Comparison of ENCODE assay signal across 17 mouse cellular contexts in genomic region chr12:51032193-51032592, GRCm38 (mm10).
DNase-seq lines count a peak whose midpoint lies in the region; ATAC-seq lines count a peak whose summit lies in the region.
"Had no signal": no experiment of that assay in that cellular context is flagged by ENCODE, and none has a peak within 500 bp of the region (broad histone marks: within the 10 kb centered on the region; RNA-seq: fewer than 3 reads in every experiment).

No protein-coding gene starts in this region.

- no peak overlapping the region for H3K4me3 ChIP-seq in forebrain, embryonic 16.5 days (replicated peaks; ENCODE audit: low read length)
- no peak overlapping the region for H3K4me3 ChIP-seq in forebrain, embryonic 11.5 days (ENCODE audit: low read depth, low read length)
- no peak overlapping the region for H3K4me3 ChIP-seq in neural tube, embryonic 13.5 days
- no peak overlapping the region for H3K4me3 ChIP-seq in neural tube, embryonic 15.5 days (replicated peaks)
- H3K4me3 ChIP-seq: embryonic facial prominence, embryonic 10.5 days; embryonic facial prominence, embryonic 12.5 days; forebrain, embryonic 12.5 days had no signal

- H3K4me2 ChIP-seq in forebrain, embryonic 16.5 days (ENCODE audit: low read length), result no peak overlapping the region
- H3K4me2 ChIP-seq in forebrain, embryonic 11.5 days (ENCODE audit: low read depth, low read length, severe bottlenecking), result no peak overlapping the region
- no peak overlapping the region for H3K4me2 ChIP-seq in neural tube, embryonic 13.5 days
- H3K4me2 ChIP-seq in neural tube, embryonic 15.5 days, result no peak overlapping the region
- H3K4me2 ChIP-seq: embryonic facial prominence, embryonic 12.5 days; forebrain, embryonic 12.5 days had no signal

- intact Hi-C loops in heart, postnatal 10 days (cut with DNase I), result no loop called here

- no peaks in the 10 kb centered on the region for H3K27me3 ChIP-seq in forebrain, embryonic 16.5 days (replicated peaks; ENCODE audit: control insufficient read depth, insufficient read depth, low read length)
- no peaks in the 10 kb centered on the region for H3K27me3 ChIP-seq in forebrain, embryonic 11.5 days (ENCODE audit: control insufficient read depth, insufficient read depth, low read length)
- no peaks in the 10 kb centered on the region for H3K27me3 ChIP-seq in neural tube, embryonic 13.5 days
- H3K27me3 ChIP-seq in neural tube, embryonic 15.5 days (replicated peaks), result no peaks in the 10 kb centered on the region
- H3K27me3 ChIP-seq: embryonic facial prominence, embryonic 12.5 days; forebrain, embryonic 12.5 days had no signal

- no peaks in the 10 kb centered on the region for H3K9me3 ChIP-seq in forebrain, embryonic 16.5 days (ENCODE audit: control insufficient read depth, low read length)
- no peaks in the 10 kb centered on the region for H3K9me3 ChIP-seq in forebrain, embryonic 11.5 days (ENCODE audit: control insufficient read depth, low read length)
- no peaks in the 10 kb centered on the region for H3K9me3 ChIP-seq in neural tube, embryonic 13.5 days
- no peaks in the 10 kb centered on the region for H3K9me3 ChIP-seq in neural tube, embryonic 15.5 days (replicated peaks)
- H3K9me3 ChIP-seq: embryonic facial prominence, embryonic 10.5 days; embryonic facial prominence, embryonic 12.5 days; forebrain, embryonic 12.5 days had no signal

- H3K27ac ChIP-seq in forebrain, embryonic 16.5 days (ENCODE audit: low read length), result no peak overlapping the region
- no peak overlapping the region for H3K27ac ChIP-seq in forebrain, embryonic 11.5 days (ENCODE audit: low read depth, low read length)
- no peak overlapping the region for H3K27ac ChIP-seq in neural tube, embryonic 13.5 days (replicated peaks)
- H3K27ac ChIP-seq in neural tube, embryonic 15.5 days (replicated peaks), result no peak overlapping the region
- H3K27ac ChIP-seq: embryonic facial prominence, embryonic 10.5 days; embryonic facial prominence, embryonic 12.5 days; forebrain, embryonic 12.5 days had no signal

- H3K4me1 ChIP-seq in forebrain, embryonic 16.5 days (replicated peaks; ENCODE audit: control insufficient read depth, insufficient read depth, low read length), result peaks cover 6% of the 10 kb centered on the region
- no peaks in the 10 kb centered on the region for H3K4me1 ChIP-seq in forebrain, embryonic 11.5 days (replicated peaks; ENCODE audit: control insufficient read depth, insufficient read depth, low read length)
- peaks cover 6% of the 10 kb centered on the region; the same call in 1 of the 2 replicates for H3K4me1 ChIP-seq in neural tube, embryonic 13.5 days (replicated peaks)
- H3K4me1 ChIP-seq in neural tube, embryonic 15.5 days, result 0 out of 2 replicates have a peak, but pooled peaks cover 4% of the 10 kb centered on the region
- H3K4me1 ChIP-seq: embryonic facial prominence, embryonic 12.5 days had no signal

- WGBS in forebrain, embryonic 16.5 days, result 12% methylated on average over 2 of the region's 2 CpGs
- 45% methylated on average over 2 of the region's 2 CpGs for WGBS in forebrain, embryonic 11.5 days
- WGBS in neural tube, embryonic 13.5 days, result 29% methylated on average over 2 of the region's 2 CpGs
- 26% methylated on average over 2 of the region's 2 CpGs for WGBS in neural tube, embryonic 15.5 days

- no peak overlapping the region for H3K9ac ChIP-seq in forebrain, embryonic 16.5 days (replicated peaks; ENCODE audit: low read depth, low read length)
- H3K9ac ChIP-seq in forebrain, embryonic 11.5 days (ENCODE audit: low read length), result no peak overlapping the region
- no peak overlapping the region for H3K9ac ChIP-seq in neural tube, embryonic 13.5 days
- no peak overlapping the region for H3K9ac ChIP-seq in neural tube, embryonic 15.5 days (replicated peaks)
- H3K9ac ChIP-seq: embryonic facial prominence, embryonic 12.5 days; forebrain, embryonic 12.5 days; forebrain, postnatal 0 days had no signal

- ATAC-seq in forebrain, embryonic 16.5 days, result peak; percentile 54; the same call in 1 of the 2 replicates
- no peak for ATAC-seq in forebrain, embryonic 11.5 days (replicated peaks; ENCODE audit: low FRiP score)
- peak; percentile 56; the same call in 1 of the 2 replicates for ATAC-seq in neural tube, embryonic 13.5 days (ENCODE audit: low read depth)
- ATAC-seq in neural tube, embryonic 15.5 days (ENCODE audit: low FRiP score), result no peak
- ATAC-seq: forebrain, postnatal 0 days had no signal

- no peaks in the 10 kb centered on the region for H3K36me3 ChIP-seq in forebrain, embryonic 16.5 days (ENCODE audit: control insufficient read depth, insufficient read depth)
- H3K36me3 ChIP-seq in forebrain, embryonic 11.5 days (ENCODE audit: control insufficient read depth, insufficient read depth, low read length), result no peaks in the 10 kb centered on the region
- H3K36me3 ChIP-seq in neural tube, embryonic 13.5 days, result no peaks in the 10 kb centered on the region
- no peaks in the 10 kb centered on the region for H3K36me3 ChIP-seq in neural tube, embryonic 15.5 days
- H3K36me3 ChIP-seq: embryonic facial prominence, embryonic 10.5 days; embryonic facial prominence, embryonic 12.5 days; forebrain, embryonic 12.5 days had no signal

- DNase-seq in forebrain, embryonic 11.5 days (ENCODE audit: low spot score), result no peak
- DNase-seq in heart, postnatal 10 days, result no peak
- DNase-seq: adrenal gland, adult 2 months; adrenal gland, postnatal 10 days; adrenal gland, postnatal 25 days; cerebellum, adult 11-12 months; cerebellum, adult 2 months; cerebellum, adult 9-10 months; cerebellum, postnatal 10 days; cerebellum, postnatal 25 days; forebrain, postnatal 0 days had no signal

Comparison
In these comparisons a context has a peak if more than half of its experiments do, and no peak if none do; other contexts are left out.
1. ATAC-seq: peak in forebrain, embryonic 16.5 days (single experiment) and neural tube, embryonic 13.5 days (single experiment); none in forebrain, embryonic 11.5 days (single experiment) and neural tube, embryonic 15.5 days (single experiment).